Mouse (Mus musculus) intestine, embryonic 16.5 days (tissue): ENCODE measurements around the gene Lrrc71. TPM values are rescaled to one million over a fixed set of nuclear protein-coding genes. Genes with fewer than 3 reads are reported as not detected.

Experiments used
- polyA plus RNA-seq: library from polyadenylated mRNA; unstranded; fragments of >200 nt; fragmentation: Nextera tagmentation; extraction: Ambion mirVana; gene quantifications from 2 replicates; pipeline ENCODE4 v1.2.1, GENCODE M21; 2015

Lrrc71 gene
- polyA plus RNA-seq, 1 experiment from 2014 or later = 0.39 TPM

Other genes starting within 250 kb of the Lrrc71 start
- gene Etv3, start 223.2 kb downstream of the Lrrc71 start, polyA plus RNA-seq = 12.5 and 12.7 TPM in 2 replicates
- 11.6 and 12.4 TPM in 2 replicates for gene Arhgef11, start 131.1 kb downstream of the Lrrc71 start, polyA plus RNA-seq
- 1.4 and 1.6 TPM in 2 replicates for gene Ntrk1, start 46.5 kb upstream of the Lrrc71 start, polyA plus RNA-seq
- gene Insrr, start 48.3 kb upstream of the Lrrc71 start, polyA plus RNA-seq = 0.27 and 0.39 TPM in 2 replicates
- gene Pear1, start 75.7 kb upstream of the Lrrc71 start, polyA plus RNA-seq = 22.2 and 22.5 TPM in 2 replicates
- 0.36 and 0.37 TPM in 2 replicates for gene Sh2d2a, start 98.1 kb upstream of the Lrrc71 start, polyA plus RNA-seq
- 9.8 and 10.7 TPM in 2 replicates for gene Prcc, start 137.0 kb upstream of the Lrrc71 start, polyA plus RNA-seq
- gene Hdgf, start 157.7 kb upstream of the Lrrc71 start, polyA plus RNA-seq = 75.5 and 76.0 TPM in 2 replicates
- 78.7 and 80.6 TPM in 2 replicates for gene Mrpl24, start 170.9 kb upstream of the Lrrc71 start, polyA plus RNA-seq
- 37.2 and 39.8 TPM in 2 replicates for gene Isg20l2, start 181.7 kb upstream of the Lrrc71 start, polyA plus RNA-seq
- gene Rrnad1, start 182.1 kb upstream of the Lrrc71 start, polyA plus RNA-seq = 14.2 and 14.3 TPM in 2 replicates
- 3.8 TPM in 2 replicates for gene Crabp2, start 200.0 kb upstream of the Lrrc71 start, polyA plus RNA-seq
- 9.4 and 10.3 TPM in 2 replicates for gene Nes, start 222.5 kb upstream of the Lrrc71 start, polyA plus RNA-seq